Mouse (Mus musculus): ENCODE data around the gene Upp2. TPM values are rescaled to one million over a fixed set of nuclear protein-coding genes. Genes with fewer than 3 reads are reported as not detected.

Gene Upp2
- total and polyA plus RNA-seq, 2 experiments: 105 to 1,754 TPM

- no peaks in the 10 kb centered on the region for H3K27me3 ChIP-seq (ENCODE audit: control insufficient read depth, insufficient read depth, low read length)
- no peak overlapping the region for H3K4me3 ChIP-seq (ENCODE audit: insufficient read depth, low read depth, low read length)
- no peaks in the 10 kb centered on the region for H3K79me2 ChIP-seq (ENCODE audit: control insufficient read depth, insufficient read depth, low read length)
- DNase-seq (ENCODE audit: extremely low read depth, low read depth, low spot score): no peak
- no peaks in the 10 kb centered on the region for H3K4me1 ChIP-seq (ENCODE audit: control insufficient read depth, insufficient read depth, low read length)
- no peak overlapping the region for H3K27ac ChIP-seq (replicated peaks; ENCODE audit: insufficient read depth, low read depth, low read length)
- H3K36me3 ChIP-seq (ENCODE audit: control insufficient read depth, insufficient read depth, low read length): no peaks in the 10 kb centered on the region
- 88% methylated on average over 12 of the region's 12 CpGs for WGBS
- no peak overlapping the region for H3K9ac ChIP-seq (ENCODE audit: low read depth, low read length)
- TF ChIP-seq CTCF (IDR thresholded peaks at IDR 0.05; ENCODE audit: low read depth, low read length) (no peak), POLR2A (IDR thresholded peaks at IDR 0.05; ENCODE audit: extremely low read depth, insufficient read depth, low read length) (no peak)
These were observed 58.1 kb downstream of the Upp2 start for GRCm38 (mm10) chr2:58625186-58625585.

DNA sequence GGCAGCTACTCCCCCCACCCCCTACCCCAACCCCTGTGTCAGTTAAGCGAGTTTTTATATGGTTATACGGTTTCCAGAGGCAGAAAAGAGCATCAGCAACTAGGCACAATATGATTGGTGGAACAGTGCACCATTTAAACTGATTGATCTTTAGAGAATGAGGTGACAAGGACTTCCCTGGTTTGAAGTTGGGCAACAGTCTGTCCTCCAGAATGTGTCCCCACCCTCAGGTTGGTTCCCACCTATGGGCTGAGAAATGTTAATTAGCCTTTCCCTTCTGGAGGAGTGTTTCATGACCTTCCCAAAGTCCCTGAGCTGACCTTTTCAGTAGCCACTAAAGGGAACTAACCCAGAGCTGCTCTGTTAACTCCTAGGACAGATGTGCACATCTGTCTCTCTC is 58.6 kb downstream of the Upp2 start:
- Histone ChIP-seq H3K4me1 (ENCODE audit: control insufficient read depth, insufficient read depth, low read length) (no peaks in the 10 kb centered on the region), H3K4me3 (ENCODE audit: insufficient read depth, low read depth, low read length) (no peak overlapping the region), H3K27me3 (ENCODE audit: control insufficient read depth, insufficient read depth, low read length) (no peaks in the 10 kb centered on the region), H3K27ac (replicated peaks; ENCODE audit: insufficient read depth, low read depth, low read length) (no peak overlapping the region), H3K36me3 (ENCODE audit: control insufficient read depth, insufficient read depth, low read length) (no peaks in the 10 kb centered on the region), H3K9ac (ENCODE audit: low read depth, low read length) (no peak overlapping the region), H3K79me2 (ENCODE audit: control insufficient read depth, insufficient read depth, low read length) (no peaks in the 10 kb centered on the region)
- no peak for TF ChIP-seq POLR2A (IDR thresholded peaks at IDR 0.05; ENCODE audit: extremely low read depth, insufficient read depth, low read length)
- no peak for TF ChIP-seq CTCF (IDR thresholded peaks at IDR 0.05; ENCODE audit: low read depth, low read length)
- no peak for DNase-seq (ENCODE audit: extremely low read depth, low read depth, low spot score)
- WGBS: 85% methylated on average over 2 of the region's 2 CpGs

- no peak overlapping the region for H3K4me3 ChIP-seq (ENCODE audit: insufficient read depth, low read depth, low read length)
- no peaks in the 10 kb centered on the region for H3K27me3 ChIP-seq (ENCODE audit: control insufficient read depth, insufficient read depth, low read length)
- peak; percentile 10 for DNase-seq (ENCODE audit: extremely low read depth, low read depth, low spot score)
- TF ChIP-seq POLR2A (IDR thresholded peaks at IDR 0.05; ENCODE audit: extremely low read depth, insufficient read depth, low read length) (no peak), CTCF (IDR thresholded peaks at IDR 0.05; ENCODE audit: low read depth, low read length) (no peak)
- H3K79me2 ChIP-seq (ENCODE audit: control insufficient read depth, insufficient read depth, low read length): no peaks in the 10 kb centered on the region
- no peak overlapping the region for H3K9ac ChIP-seq (ENCODE audit: low read depth, low read length)
- H3K4me1 ChIP-seq (ENCODE audit: control insufficient read depth, insufficient read depth, low read length): no peaks in the 10 kb centered on the region
- WGBS: 61% methylated on average over 8 of the region's 8 CpGs
- no peak overlapping the region for H3K27ac ChIP-seq (replicated peaks; ENCODE audit: insufficient read depth, low read depth, low read length)
- H3K36me3 ChIP-seq (ENCODE audit: control insufficient read depth, insufficient read depth, low read length): no peaks in the 10 kb centered on the region
These were observed 59.2 kb downstream of the Upp2 start for GRCm38 (mm10) chr2:58626136-58626769.

DNA sequence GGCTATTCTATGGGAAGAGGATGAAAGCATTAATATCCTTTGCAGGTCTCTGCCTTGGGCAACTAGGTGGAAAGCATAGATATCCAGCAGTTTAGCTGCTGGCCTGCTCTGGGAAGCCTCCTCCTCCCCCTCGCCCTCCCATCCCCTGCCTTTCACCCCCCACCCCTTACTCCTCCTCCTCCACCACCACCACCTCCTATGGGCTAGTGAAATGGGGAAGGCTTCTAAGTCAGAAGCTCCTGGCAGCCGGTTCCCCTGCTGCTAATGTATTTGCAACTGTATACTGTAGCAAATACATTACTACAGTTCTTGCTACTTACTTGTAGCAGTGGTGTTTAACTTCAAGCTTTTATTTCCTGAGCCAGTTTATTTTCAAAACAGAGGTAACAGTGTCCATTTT is 60.9 kb downstream of the Upp2 start:
- 80% methylated on average over 2 of the region's 2 CpGs for WGBS
- no peaks in the 10 kb centered on the region for H3K4me1 ChIP-seq (ENCODE audit: control insufficient read depth, insufficient read depth, low read length)
- no peak for DNase-seq (ENCODE audit: extremely low read depth, low read depth, low spot score)
- H3K4me3 ChIP-seq (ENCODE audit: insufficient read depth, low read depth, low read length): no peak overlapping the region
- no peak for TF ChIP-seq CTCF (IDR thresholded peaks at IDR 0.05; ENCODE audit: low read depth, low read length)
- no peak for TF ChIP-seq POLR2A (IDR thresholded peaks at IDR 0.05; ENCODE audit: extremely low read depth, insufficient read depth, low read length)
- no peaks in the 10 kb centered on the region for H3K36me3 ChIP-seq (ENCODE audit: control insufficient read depth, insufficient read depth, low read length)
- no peak overlapping the region for H3K27ac ChIP-seq (replicated peaks; ENCODE audit: insufficient read depth, low read depth, low read length)
- H3K79me2 ChIP-seq (ENCODE audit: control insufficient read depth, insufficient read depth, low read length): no peaks in the 10 kb centered on the region
- no peaks in the 10 kb centered on the region for H3K27me3 ChIP-seq (ENCODE audit: control insufficient read depth, insufficient read depth, low read length)
- no peak overlapping the region for H3K9ac ChIP-seq (ENCODE audit: low read depth, low read length)

- Histone ChIP-seq H3K36me3 (ENCODE audit: control insufficient read depth, insufficient read depth, low read length) (no peaks in the 10 kb centered on the region), H3K27me3 (ENCODE audit: control insufficient read depth, insufficient read depth, low read length) (no peaks in the 10 kb centered on the region), H3K4me3 (ENCODE audit: insufficient read depth, low read depth, low read length) (no peak overlapping the region), H3K79me2 (ENCODE audit: control insufficient read depth, insufficient read depth, low read length) (no peaks in the 10 kb centered on the region), H3K9ac (ENCODE audit: low read depth, low read length) (no peak overlapping the region), H3K27ac (replicated peaks; ENCODE audit: insufficient read depth, low read depth, low read length) (no peak overlapping the region), H3K4me1 (ENCODE audit: control insufficient read depth, insufficient read depth, low read length) (no peaks in the 10 kb centered on the region)
- no peak for TF ChIP-seq POLR2A (IDR thresholded peaks at IDR 0.05; ENCODE audit: extremely low read depth, insufficient read depth, low read length)
- TF ChIP-seq CTCF (IDR thresholded peaks at IDR 0.05; ENCODE audit: low read depth, low read length): no peak
- 66% methylated on average over 3 of the region's 3 CpGs for WGBS
- DNase-seq (ENCODE audit: extremely low read depth, low read depth, low spot score): no peak
These were observed 61.9 kb downstream of the Upp2 start for GRCm38 (mm10) chr2:58628993-58629392.

DNA sequence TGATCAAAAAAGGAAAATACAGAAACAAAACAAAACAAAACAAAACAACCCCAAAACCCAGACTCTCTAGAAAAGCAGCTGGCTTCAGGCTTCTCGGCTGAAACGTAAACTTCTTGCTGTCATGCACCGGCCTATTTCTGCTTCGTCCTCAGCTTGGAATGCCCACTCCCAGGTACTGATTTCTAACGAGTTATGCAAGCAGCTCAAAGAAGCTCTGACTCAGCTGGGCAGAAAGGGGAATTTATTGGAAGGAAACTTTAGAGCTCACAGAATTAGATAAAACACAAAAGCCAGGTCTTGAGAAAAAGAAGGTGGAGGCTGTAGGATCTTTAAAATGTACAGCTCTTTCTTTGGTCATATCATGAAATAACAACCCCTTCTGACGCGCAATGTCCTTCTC is 62.3 kb downstream of the Upp2 start:
- TF ChIP-seq CTCF (IDR thresholded peaks at IDR 0.05; ENCODE audit: low read depth, low read length) (no peak), POLR2A (IDR thresholded peaks at IDR 0.05; ENCODE audit: extremely low read depth, insufficient read depth, low read length) (no peak)
- H3K27me3 ChIP-seq (ENCODE audit: control insufficient read depth, insufficient read depth, low read length): no peaks in the 10 kb centered on the region
- DNase-seq (ENCODE audit: extremely low read depth, low read depth, low spot score): no peak
- H3K4me3 ChIP-seq (ENCODE audit: insufficient read depth, low read depth, low read length): no peak overlapping the region
- no peak overlapping the region for H3K9ac ChIP-seq (ENCODE audit: low read depth, low read length)
- H3K79me2 ChIP-seq (ENCODE audit: control insufficient read depth, insufficient read depth, low read length): no peaks in the 10 kb centered on the region
- no peaks in the 10 kb centered on the region for H3K4me1 ChIP-seq (ENCODE audit: control insufficient read depth, insufficient read depth, low read length)
- no peaks in the 10 kb centered on the region for H3K36me3 ChIP-seq (ENCODE audit: control insufficient read depth, insufficient read depth, low read length)
- no peak overlapping the region for H3K27ac ChIP-seq (replicated peaks; ENCODE audit: insufficient read depth, low read depth, low read length)
- 73% methylated on average over 7 of the region's 7 CpGs for WGBS
